Mouse (Mus musculus) MEL (cell line): Measurements from ENCODE around the gene Ptprn. TPM values are rescaled to one million over a fixed set of nuclear protein-coding genes. Genes with fewer than 3 reads are reported as not detected.

Source experiments
- DNase-seq: peaks from one replicate; pipeline ENCODE4 v3.0.0; 2011; ENCODE audit warnings: low read depth, low spot score
- H3K27ac ChIP-seq: 2 replicates; pipeline ENCODE4 v1.5.1; 2012; ENCODE audit warnings: low read depth, mild to moderate bottlenecking, control low read depth, low read length, moderate library complexity; ENCODE audit not compliant: control insufficient read depth
- H3K27me3 ChIP-seq, 2 experiments: fragments of 150-350 bp in 1 of 2; sonication (generic) in 1 of 2; 2 replicates each; pipeline ENCODE4 v1.6.1; 2012; ENCODE audit warnings: low read length in 2 of 2, mild to moderate bottlenecking in 2 of 2, improper control_type of control experiment in 1 of 2, moderate library complexity in 1 of 2; ENCODE audit not compliant: insufficient read depth in 2 of 2, control insufficient read depth in 1 of 2
- H3K36me3 ChIP-seq, 2 experiments: 2 replicates each; pipeline ENCODE4 v1.6.1; 2012 to 2014; ENCODE audit warnings: low read length in 2 of 2, improper control_type of control experiment in 1 of 2, inconsistent platforms in 1 of 2, mild to moderate bottlenecking in 1 of 2; ENCODE audit not compliant: insufficient read depth in 2 of 2, control insufficient read depth in 1 of 2
- H3K4me1 ChIP-seq, 2 experiments: fragments of 150-350 bp in 1 of 2; sonication (generic) in 1 of 2; 2 replicates each; pipeline ENCODE4 v1.6.1; 2012; ENCODE audit warnings: low read length in 2 of 2, improper control_type of control experiment in 1 of 2, mild to moderate bottlenecking in 1 of 2; ENCODE audit not compliant: insufficient read depth in 2 of 2, control insufficient read depth in 1 of 2
- H3K4me3 ChIP-seq, 2 experiments: fragments of 150-350 bp in 1 of 2; sonication (generic) in 1 of 2; 2 replicates each; pipeline ENCODE4 v1.5.1; 2012; ENCODE audit warnings: low read depth in 2 of 2, low read length in 2 of 2, mild to moderate bottlenecking in 2 of 2, moderate library complexity in 2 of 2, control low read depth in 1 of 2, improper control_type of control experiment in 1 of 2; ENCODE audit not compliant: control insufficient read depth in 1 of 2, insufficient read depth in 1 of 2
- H3K79me2 ChIP-seq: 2 replicates; pipeline ENCODE4 v1.6.1; 2012; ENCODE audit warnings: mild to moderate bottlenecking, low read length, moderate library complexity; ENCODE audit not compliant: control insufficient read depth, poor library complexity, insufficient read depth
- H3K9ac ChIP-seq: 2 replicates; pipeline ENCODE4 v1.6.1; 2012; ENCODE audit warnings: low read depth, mild to moderate bottlenecking, control low read depth, low read length, moderate library complexity; ENCODE audit not compliant: control insufficient read depth, poor library complexity, severe bottlenecking
- H3K9me3 ChIP-seq: fragments of 150-350 bp; sonication (generic); replicated peaks from 2 replicates; pipeline ENCODE4 v1.6.1; 2012; ENCODE audit warnings: mild to moderate bottlenecking, low read length, improper control_type of control experiment, moderate library complexity; ENCODE audit not compliant: insufficient read depth
- BHLHE40 ChIP-seq: IDR thresholded peaks from 2 replicates; pipeline ENCODE4 v1.6.1; 2012; ENCODE audit warnings: low read depth, mild to moderate bottlenecking, inconsistent platforms, low read length, improper control_type of control experiment, borderline replicate concordance
- CHD2 ChIP-seq: IDR thresholded peaks from 2 replicates; pipeline ENCODE4 v1.6.1; 2011; ENCODE audit warnings: low read length, improper control_type of control experiment
- EP300 ChIP-seq, 2 experiments: IDR thresholded peaks; 2 replicates each; pipeline ENCODE4 v1.6.1; 2011; ENCODE audit warnings: improper control_type of control experiment in 2 of 2, low read length in 2 of 2, low read depth in 1 of 2, mild to moderate bottlenecking in 1 of 2
- ETS1 ChIP-seq: IDR thresholded peaks from 2 replicates; pipeline ENCODE4 v1.6.1; 2012; ENCODE audit warnings: low read depth, mild to moderate bottlenecking, inconsistent platforms, low read length, improper control_type of control experiment, moderate library complexity
- GATA1 ChIP-seq: IDR thresholded peaks from 2 replicates; pipeline ENCODE4 v1.6.1; 2011; ENCODE audit warnings: low read depth, low read length, improper control_type of control experiment
- HCFC1 ChIP-seq: IDR thresholded peaks from 2 replicates; pipeline ENCODE4 v1.6.1; 2012; ENCODE audit warnings: low read depth, mild to moderate bottlenecking, inconsistent platforms, low read length, improper control_type of control experiment, moderate library complexity
- MAFK ChIP-seq: IDR thresholded peaks from 2 replicates; pipeline ENCODE4 v1.6.1; 2011; ENCODE audit warnings: low read depth, mild to moderate bottlenecking, low read length, improper control_type of control experiment, borderline replicate concordance
- MAX ChIP-seq: IDR thresholded peaks from 2 replicates; pipeline ENCODE4 v1.6.1; 2011; ENCODE audit warnings: low read length, improper control_type of control experiment
- MAZ ChIP-seq: IDR thresholded peaks from 2 replicates; pipeline ENCODE4 v1.6.1; 2012; ENCODE audit warnings: low read depth, mild to moderate bottlenecking, inconsistent platforms, low read length, improper control_type of control experiment
- MEF2A ChIP-seq: IDR thresholded peaks from 2 replicates; pipeline ENCODE4 v1.6.1; 2014; ENCODE audit warnings: low read depth, mild to moderate bottlenecking, inconsistent platforms, low read length, improper control_type of control experiment; ENCODE audit not compliant: poor library complexity, insufficient replicate concordance, severe bottlenecking; ENCODE audit errors: extremely low read depth
- NELFE ChIP-seq: IDR thresholded peaks from 2 replicates; pipeline ENCODE4 v1.6.1; 2011; ENCODE audit warnings: low read depth, low read length, improper control_type of control experiment
- POLR2AphosphoS2 ChIP-seq: IDR thresholded peaks from 2 replicates; pipeline ENCODE4 v1.6.1; 2011; ENCODE audit warnings: low read length, improper control_type of control experiment
- RAD21 ChIP-seq: IDR thresholded peaks from 2 replicates; pipeline ENCODE4 v1.6.1; 2011; ENCODE audit warnings: mild to moderate bottlenecking, low read depth, low read length, improper control_type of control experiment
- RCOR1 ChIP-seq: IDR thresholded peaks from 2 replicates; pipeline ENCODE4 v1.6.1; 2012; ENCODE audit warnings: low read depth, mild to moderate bottlenecking, inconsistent platforms, low read length, improper control_type of control experiment
- SIN3A ChIP-seq: IDR thresholded peaks from 2 replicates; pipeline ENCODE4 v1.6.1; 2012; ENCODE audit warnings: low read length, improper control_type of control experiment, inconsistent platforms
- SMC3 ChIP-seq: IDR thresholded peaks from 2 replicates; pipeline ENCODE4 v1.6.1; 2011; ENCODE audit warnings: low read depth, low read length, improper control_type of control experiment
- TAL1 ChIP-seq: IDR thresholded peaks from 2 replicates; pipeline ENCODE4 v1.6.1; 2012; ENCODE audit warnings: mild to moderate bottlenecking, inconsistent platforms, low read length, moderate library complexity, mixed read lengths
- TBP ChIP-seq: IDR thresholded peaks from 2 replicates; pipeline ENCODE4 v1.8.0; 2011; ENCODE audit warnings: low read depth, low read length, improper control_type of control experiment
- TCF12 ChIP-seq: IDR thresholded peaks from 2 replicates; pipeline ENCODE4 v1.6.1; 2014; ENCODE audit warnings: low read depth, mild to moderate bottlenecking, inconsistent platforms, low read length, improper control_type of control experiment, moderate library complexity
- USF1 ChIP-seq: IDR thresholded peaks from 2 replicates; pipeline ENCODE4 v1.6.1; 2014; ENCODE audit warnings: low read depth, mild to moderate bottlenecking, inconsistent platforms, low read length, improper control_type of control experiment, moderate library complexity
- USF2 ChIP-seq, 2 experiments: IDR thresholded peaks; 2 replicates each; pipeline ENCODE4 v1.6.1; 2011 to 2012; ENCODE audit warnings: improper control_type of control experiment in 2 of 2, low read length in 2 of 2, borderline replicate concordance in 1 of 2, inconsistent platforms in 1 of 2, low read depth in 1 of 2, mild to moderate bottlenecking in 1 of 2; ENCODE audit not compliant: insufficient read depth in 1 of 2
- ZMIZ1 ChIP-seq: IDR thresholded peaks from 2 replicates; pipeline ENCODE4 v1.6.1; 2012; ENCODE audit warnings: low read depth, mild to moderate bottlenecking, inconsistent platforms, low read length, improper control_type of control experiment, moderate library complexity
- polyA plus RNA-seq, 2 experiments: library from polyadenylated mRNA; stranded (reverse) in 1 of 2; unstranded in 1 of 2; fragments of >175 nt in 1 of 2; fragments of >200 nt in 1 of 2; gene quantifications; 2 replicates each; pipeline versions ENCODE4 v1.2.1 to v1.2.4; 2012; ENCODE audit warnings: low replicate concordance in 2 of 2, low read depth in 1 of 2; ENCODE audit not compliant: insufficient read length in 2 of 2, insufficient read depth in 1 of 2, missing spikeins in 1 of 2
- total RNA-seq: library from RNA; depleted of rRNA; stranded (reverse); fragments of 300-350 nt; gene quantifications from 2 replicates; pipeline ENCODE4 v1.2.3, GENCODE M21; 2012

The Ptprn gene
- total and polyA plus RNA-seq, 3 experiments: 0.13 TPM; not detected in 2

DNA sequence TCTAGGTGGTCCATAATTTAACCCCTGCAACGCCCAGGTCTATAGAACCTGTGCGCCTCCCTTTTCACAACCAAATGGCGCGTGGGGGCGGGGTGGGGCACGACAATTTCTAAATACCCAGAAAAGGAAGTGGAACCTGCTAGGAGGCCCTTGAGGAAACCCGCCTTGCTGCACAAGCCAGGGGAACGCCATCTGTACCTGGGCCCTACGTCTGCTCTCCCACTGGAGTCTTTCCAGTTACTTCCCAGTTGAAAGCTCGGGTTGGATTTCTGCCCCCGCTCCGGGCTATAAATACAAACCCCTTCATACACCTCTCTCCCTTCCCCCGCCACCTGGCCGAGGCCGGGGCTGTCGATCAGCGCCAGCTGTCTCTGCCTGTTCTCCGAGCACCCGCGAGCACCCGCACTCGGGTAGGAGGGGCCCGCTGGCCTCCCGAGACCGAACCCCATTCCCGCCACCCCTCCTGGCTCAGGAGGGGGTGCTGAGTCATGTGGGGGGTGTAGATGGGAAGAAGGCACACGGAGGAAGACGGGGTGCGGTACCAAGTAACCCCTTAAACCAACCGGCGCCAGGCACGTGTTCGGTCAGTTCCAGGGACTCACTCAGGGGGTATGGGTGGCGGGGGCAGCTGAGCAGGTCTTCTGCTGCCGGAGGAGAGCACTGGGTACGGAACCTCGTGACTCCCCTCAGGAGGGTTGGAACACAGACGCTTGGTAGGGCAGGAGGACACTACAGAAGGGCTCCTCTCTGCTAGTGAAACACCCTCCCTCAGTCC is 45.9 kb downstream of the Ptprn start (continued):
- no peak for TF ChIP-seq CHD2
- no peak for TF ChIP-seq BHLHE40

DNA sequence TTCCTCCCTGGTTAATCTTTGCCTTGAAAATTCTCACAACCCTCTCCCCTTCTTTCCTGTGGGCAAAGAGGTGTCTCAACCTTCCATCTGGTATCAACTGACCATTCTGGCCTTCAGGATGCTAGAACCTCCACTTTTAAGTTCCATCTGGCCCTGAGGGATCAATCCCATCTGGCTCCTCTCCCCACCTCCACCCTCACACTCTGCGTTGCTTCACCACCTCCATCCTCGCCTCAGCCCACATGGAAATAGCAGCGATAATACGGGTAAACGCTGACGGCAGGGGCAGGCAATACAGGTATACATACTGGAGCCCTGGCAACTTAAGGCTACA is 46.4 kb downstream of the Ptprn start:
- no peaks in the 10 kb centered on the region for H3K9me3 ChIP-seq
- DNase-seq: no peak
- H3K79me2 ChIP-seq: peaks cover 52% of the 10 kb centered on the region
- peaks cover 15 to 48% of the 10 kb centered on the region in 2 experiments for H3K36me3 ChIP-seq
- H3K4me1 ChIP-seq: peaks cover 7 to 46% of the 10 kb centered on the region in 2 experiments
- H3K4me3 ChIP-seq: peak overlapping the region; percentile 81 to 82
- H3K27me3 ChIP-seq: no peaks in the 10 kb centered on the region
- peak overlapping the region; percentile 87 for H3K9ac ChIP-seq
- peak overlapping the region; percentile 83 for H3K27ac ChIP-seq
- 0 out of 2 replicates have a peak, but pooled peaks have one; percentile 4 for TF ChIP-seq ZMIZ1
- peak in 1 of 2 experiments; percentile 9; a peak in 1 of 4 replicates for TF ChIP-seq EP300 (IDR thresholded peaks at IDR 0.05; ENCODE audit: low read depth in 1 of 2, low read length in 2 of 2)
- TF ChIP-seq NELFE: peak; percentile 18; the same call in 1 of the 2 replicates
- TF ChIP-seq GATA1: no peak

DNA sequence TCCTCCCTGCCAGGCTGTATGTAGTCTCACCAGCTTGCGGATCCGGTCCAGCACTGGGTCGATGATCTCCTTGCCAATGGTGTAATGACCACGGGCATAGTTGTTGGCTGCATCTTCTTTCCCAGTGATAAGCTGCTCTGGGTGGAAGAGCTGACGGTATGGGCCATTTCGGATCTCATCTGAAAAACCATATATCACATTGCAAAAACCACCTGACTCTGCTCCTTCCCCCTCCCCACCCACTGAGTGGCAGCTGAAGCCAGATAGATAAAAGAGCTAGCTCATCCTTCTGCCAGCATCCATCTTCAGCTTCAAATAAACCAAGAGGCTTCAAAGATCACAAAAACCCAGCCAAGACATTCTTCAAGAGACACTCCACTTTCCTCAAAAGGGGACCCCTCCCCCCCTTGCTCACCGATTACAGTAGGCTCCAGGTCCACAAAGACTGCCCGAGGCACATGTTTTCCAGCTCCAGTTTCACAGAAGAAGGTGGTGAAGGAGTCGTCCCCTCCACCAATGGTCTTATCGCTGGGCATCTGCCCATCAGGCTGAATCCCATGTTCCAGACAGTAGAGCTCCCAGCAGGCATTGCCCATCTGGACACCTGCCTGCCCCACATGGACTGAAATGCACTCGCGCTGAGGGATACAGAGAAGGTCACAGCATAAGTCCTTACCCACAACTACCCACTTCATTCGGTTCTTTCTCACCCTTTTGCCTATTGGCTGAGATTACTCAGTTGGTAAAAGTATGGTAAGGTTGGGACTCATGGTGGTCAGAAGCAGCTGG is 47.3 kb downstream of the Ptprn start:
- Histone ChIP-seq H3K36me3 (peaks cover 15 to 49% of the 10 kb centered on the region in 2 experiments), H3K27ac (peak overlapping the region; percentile 83), H3K9me3 (no peaks in the 10 kb centered on the region), H3K79me2 (peaks cover 57% of the 10 kb centered on the region), H3K4me1 (peaks cover 6 to 50% of the 10 kb centered on the region in 2 experiments; a peak in 3 of 4 replicates), H3K9ac (peak overlapping the region; percentile 87), H3K27me3 (no peaks in the 10 kb centered on the region), H3K4me3 (peak overlapping the region; percentile 81 to 82)
- TF ChIP-seq MAFK (no peak), USF1 (peak; percentile 83), TAL1 (peak; percentile 69), ETS1 (peak; percentile 97), CHD2 (no peak), RCOR1 (peak; percentile 61; the same call in 1 of the 2 replicates), MEF2A (no peak), RAD21 (no peak), POLR2AphosphoS2 (peak; percentile 44; the same call in 1 of the 2 replicates), EP300 (IDR thresholded peaks at IDR 0.05; ENCODE audit: low read depth in 1 of 2, low read length in 2 of 2) (peak; percentile 70 to 84), GATA1 (peak; percentile 84), MAZ (peak; percentile 94), HCFC1 (peak; percentile 58; the same call in 1 of the 2 replicates), TCF12 (peak; percentile 84), TBP (peak; percentile 51), USF2 (IDR thresholded peaks at IDR 0.05; ENCODE audit: borderline replicate concordance in 1 of 2, insufficient read depth in 1 of 2, low read depth in 1 of 2, low read length in 2 of 2) (0 out of 4 replicates have a peak, but pooled peaks of 1 of the 2 experiments have one; percentile 22), SMC3 (0 out of 2 replicates have a peak, but pooled peaks have one; percentile 3), SIN3A (peak; percentile 89), MAX (peak; percentile 41; the same call in 1 of the 2 replicates)
- DNase-seq: peak; percentile 80
